Mouse (Mus musculus): Measurements from ENCODE around the gene Rnaseh1. TPM values are rescaled to one million over a fixed set of nuclear protein-coding genes. Genes with fewer than 3 reads are reported as not detected.
A peak's percentile ranks its signal among the peaks of the same experiment; 100 is the strongest.

Gene Rnaseh1
- polyA plus RNA-seq, 2 experiments from 2014 or later = 28.9 to 29.2 TPM

DNA sequence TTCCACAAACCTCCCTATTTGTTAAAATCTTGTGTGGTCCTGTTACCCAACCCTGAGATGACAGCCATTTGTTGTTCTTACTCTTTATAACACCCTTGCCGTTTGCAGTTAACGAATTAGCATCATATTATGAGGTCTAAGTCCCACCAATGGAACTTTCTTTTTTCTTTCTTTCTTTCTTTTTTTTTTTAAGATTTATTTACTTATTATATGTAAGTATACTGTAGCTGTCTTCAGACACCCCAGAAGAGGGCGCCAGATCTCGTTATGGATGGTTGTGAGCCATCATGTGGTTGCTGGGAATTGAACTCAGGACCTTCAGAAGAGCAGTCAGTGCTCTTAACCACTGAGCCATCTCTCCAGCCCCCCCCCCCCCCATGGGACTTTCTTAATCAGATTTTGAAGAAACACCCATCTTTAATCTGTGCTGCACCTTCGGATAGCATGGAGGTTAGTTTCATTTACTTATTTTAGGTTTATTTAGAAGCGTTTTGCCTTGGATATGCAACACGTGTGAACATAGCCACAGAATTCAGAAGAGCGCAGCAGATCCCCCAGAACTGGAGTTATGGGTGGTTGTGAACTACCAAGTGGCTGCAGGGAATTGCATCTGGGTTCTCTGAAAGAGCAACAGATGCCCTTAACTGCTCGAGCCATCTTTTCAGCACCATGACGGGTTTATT, 24.8 kb downstream of the Rnaseh1 start:
- no peak for ATAC-seq

DNA sequence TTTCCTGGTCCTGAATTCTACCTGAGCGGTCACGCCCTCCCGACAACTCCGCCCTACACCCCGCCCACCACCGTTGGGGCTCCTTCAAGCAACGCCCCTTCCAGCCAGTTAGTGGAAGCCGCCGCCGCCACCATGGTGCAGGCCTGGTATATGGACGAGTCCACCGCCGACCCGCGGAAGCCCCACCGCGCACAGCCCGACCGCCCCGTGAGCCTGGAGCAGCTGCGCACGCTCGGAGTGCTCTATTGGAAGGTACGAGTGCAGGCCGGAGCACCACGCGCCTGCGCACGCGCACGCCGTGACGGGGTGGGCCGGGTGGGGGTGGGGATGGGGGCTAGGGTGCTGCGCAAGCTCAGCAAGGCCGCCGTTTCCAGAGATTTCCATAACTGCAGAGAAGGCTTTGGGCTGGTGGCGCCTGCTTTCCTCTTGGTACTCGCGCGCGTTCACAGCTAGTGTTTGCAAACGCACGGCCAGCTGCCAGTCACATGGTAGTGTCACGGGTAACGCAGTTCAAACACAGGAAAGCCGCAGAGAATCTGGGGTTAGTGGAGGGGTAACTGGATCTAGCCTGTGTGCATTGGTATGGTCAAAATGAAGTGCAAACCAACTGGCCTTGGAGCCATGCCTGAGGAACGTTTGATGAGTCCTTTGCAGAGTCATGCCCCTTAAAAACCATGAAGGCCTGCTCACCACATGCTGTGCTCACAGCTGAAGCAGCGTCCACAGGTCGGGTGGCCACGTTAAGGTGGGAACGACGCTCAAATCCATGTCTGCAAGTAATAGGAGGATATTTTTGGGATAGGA, 25.9 kb downstream of the Rnaseh1 start, which contains the start of gene Adi1:
Adi1 (plus strand) TSS at position 111 of the 804 bp plus-strand sequence.
- peak; percentile 84 for ATAC-seq

- no peak for ATAC-seq
Observed at GRCm38 (mm10) chr12:28675925-28676209, 26.5 kb downstream of the Rnaseh1 start.

GRCm38 (mm10) chr12:28684674-28685073, 35.3 kb downstream of the Rnaseh1 start:
- no peak for ATAC-seq

DNA sequence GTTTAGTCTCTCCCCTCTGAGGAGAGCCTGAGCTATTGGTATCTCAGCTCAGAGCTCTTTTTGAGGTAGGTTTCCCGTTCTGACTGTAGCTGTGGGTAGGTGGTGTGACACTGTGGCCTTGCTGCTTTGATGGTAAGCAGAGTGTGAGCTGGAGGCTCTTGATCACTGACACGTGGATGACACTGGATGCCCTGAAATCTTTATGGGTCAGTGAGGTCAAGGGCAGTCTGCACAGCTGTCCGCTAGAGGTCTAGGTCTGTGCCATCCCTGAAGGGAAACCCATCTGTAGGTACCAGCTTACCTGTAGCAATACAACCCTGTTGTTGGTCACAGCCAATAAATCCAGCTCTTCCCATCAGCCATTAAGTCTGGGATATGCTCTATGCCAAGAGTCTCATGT, 36.4 kb downstream of the Rnaseh1 start:
- ATAC-seq = peak; percentile 23

GRCm38 (mm10) chr12:28686199-28686879, 36.9 kb downstream of the Rnaseh1 start:
- ATAC-seq = no peak

- no peak for ATAC-seq
Observed at GRCm38 (mm10) chr12:28688996-28689395, 39.6 kb downstream of the Rnaseh1 start.

DNA sequence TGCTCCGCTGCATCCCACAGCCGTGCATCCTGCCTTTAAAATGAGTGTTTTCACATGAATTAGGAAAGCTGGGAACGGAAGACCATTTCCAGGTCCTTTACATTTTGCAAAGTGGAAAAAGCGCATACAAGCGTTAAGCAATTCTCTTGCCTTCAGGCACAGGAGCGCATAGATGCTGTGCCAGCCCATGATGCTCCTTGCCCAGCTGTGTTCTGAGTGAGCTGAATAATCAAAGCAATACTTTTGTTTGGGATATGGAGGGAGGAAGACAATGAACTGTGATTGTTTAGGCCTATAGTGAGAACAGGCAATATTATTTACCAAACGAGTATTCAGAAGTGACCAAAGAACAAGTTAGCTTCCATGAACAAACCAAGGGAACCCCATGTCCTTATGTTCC, 41.3 kb downstream of the Rnaseh1 start:
- ATAC-seq = no peak

- no peak for ATAC-seq
Observed at GRCm38 (mm10) chr12:28693738-28694137, 44.3 kb downstream of the Rnaseh1 start.

GRCm38 (mm10) chr12:28694231-28694630, 44.8 kb downstream of the Rnaseh1 start:
- ATAC-seq = no peak

GRCm38 (mm10) chr12:28694776-28695175, 45.4 kb downstream of the Rnaseh1 start:
- ATAC-seq = no peak

- no peak for ATAC-seq
Observed at GRCm38 (mm10) chr12:28697821-28698595, 48.6 kb downstream of the Rnaseh1 start.

GRCm38 (mm10) chr12:28699086-28699485, 49.7 kb downstream of the Rnaseh1 start:
- ATAC-seq = no peak

DNA sequence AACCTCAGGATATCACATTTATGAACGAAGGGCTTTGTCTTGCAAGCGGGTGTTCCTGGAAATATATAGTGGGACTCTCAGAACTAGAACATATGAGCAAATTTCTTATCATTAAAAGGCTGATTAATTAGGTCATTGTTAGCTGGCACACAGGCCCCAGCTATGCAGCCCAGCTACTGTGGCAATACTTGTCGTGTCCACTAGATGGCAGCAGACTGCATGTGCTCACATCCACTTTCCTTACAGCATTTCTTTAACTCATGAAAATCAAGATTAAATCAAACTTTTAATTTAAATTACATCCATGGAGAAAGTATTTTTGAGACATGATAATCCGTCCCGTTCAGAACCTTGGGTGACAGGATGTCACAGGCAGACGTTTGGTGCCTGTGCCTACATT, 50.3 kb downstream of the Rnaseh1 start:
- peak; percentile 47 for ATAC-seq

DNA sequence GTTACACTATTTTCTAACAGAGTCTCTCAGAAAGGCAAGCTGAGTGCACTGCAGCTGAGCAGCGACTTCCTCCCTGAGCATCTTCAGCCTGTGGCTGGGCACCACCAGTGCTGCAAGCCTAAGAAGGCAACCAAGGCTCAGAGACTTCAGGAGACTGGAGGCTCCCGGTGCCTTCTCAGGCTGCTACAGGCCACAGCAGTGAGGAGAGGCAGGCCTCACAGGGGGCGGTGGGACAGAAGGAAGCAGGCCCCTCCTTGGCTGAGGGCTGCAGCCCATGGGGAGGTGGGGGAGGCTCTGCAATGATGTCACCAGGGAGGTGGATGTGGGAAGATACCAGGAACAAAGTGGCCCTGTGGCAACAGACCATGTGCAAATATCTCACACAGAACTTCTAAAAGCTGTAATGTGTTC, 50.7 kb downstream of the Rnaseh1 start:
- ATAC-seq = peak; percentile 66

DNA sequence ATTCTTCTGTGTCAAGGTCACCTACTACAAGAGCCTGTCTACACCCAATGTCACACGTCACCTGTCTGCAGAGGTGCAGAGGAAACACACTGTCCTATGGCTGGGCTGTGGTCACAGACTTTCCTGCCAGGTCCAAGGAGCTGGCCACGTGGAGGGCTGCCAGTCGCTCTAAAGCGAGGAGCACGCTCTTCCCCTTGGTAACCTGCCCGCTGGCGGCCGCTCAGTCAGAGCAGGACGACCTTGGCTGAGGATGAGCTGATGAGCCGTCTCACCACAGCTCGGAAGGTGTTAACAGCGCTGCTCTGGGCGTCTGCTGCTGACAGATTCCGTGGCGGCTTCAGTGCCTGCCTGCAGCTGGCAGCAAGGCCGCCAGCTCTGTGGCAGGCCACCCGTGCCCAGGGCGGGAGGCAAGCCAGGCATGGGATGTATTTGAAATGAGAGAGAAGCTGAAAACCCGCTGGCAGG, 51.2 kb downstream of the Rnaseh1 start:
- peak; percentile 37 for ATAC-seq

GRCm38 (mm10) chr12:28701302-28701701, 51.9 kb downstream of the Rnaseh1 start:
- peak; percentile 10 for ATAC-seq

GRCm38 (mm10) chr12:28704381-28704780, 55.0 kb downstream of the Rnaseh1 start:
- no peak for ATAC-seq

DNA sequence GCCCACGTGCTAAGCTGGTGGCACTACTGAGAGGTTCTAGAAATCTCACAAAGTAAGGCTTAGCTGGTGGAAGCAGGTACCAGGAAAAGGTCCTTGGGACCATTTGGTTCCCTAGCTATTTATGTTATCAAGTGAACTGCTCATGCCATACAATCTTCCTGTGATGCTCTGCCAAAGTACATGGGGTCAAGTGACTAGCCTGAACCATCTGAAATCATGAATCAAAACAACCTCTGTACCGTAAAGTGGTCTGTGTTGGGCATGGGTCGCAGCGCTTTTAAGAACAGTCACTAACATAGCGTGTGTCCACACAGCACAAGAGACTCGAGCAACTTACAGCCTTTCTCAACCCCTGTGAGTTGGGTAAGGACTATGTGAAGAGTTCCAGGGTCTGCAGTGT, 55.8 kb downstream of the Rnaseh1 start:
- no peak for ATAC-seq

DNA sequence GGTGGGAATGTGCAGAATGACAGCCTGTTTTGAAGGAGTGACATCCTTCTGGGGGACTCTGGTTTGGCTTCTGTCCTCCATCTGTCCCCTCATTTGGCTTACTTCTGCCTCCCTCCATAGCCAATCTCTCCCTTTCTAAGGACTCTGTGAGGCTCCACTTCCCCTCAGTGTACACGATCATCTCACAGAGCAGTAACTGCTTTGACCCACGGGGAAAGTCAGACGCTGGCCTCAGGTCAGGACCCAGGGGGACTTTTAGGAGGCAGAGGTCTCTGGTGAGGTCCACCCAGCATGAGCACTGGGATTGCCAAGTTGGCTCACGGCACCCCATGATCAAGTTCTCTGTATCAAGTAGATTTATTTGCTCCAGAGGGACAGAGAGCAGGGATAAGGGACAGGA, 58.8 kb downstream of the Rnaseh1 start:
- ATAC-seq = no peak

All from activated CD4-positive, CD25-positive, alpha-beta regulatory T cell, adult 4 months (primary cell).